15 mouse cellular contexts compared by ENCODE assay signal in genomic region chr11:115282723-115283485, GRCm38 (mm10). TPM values are rescaled to one million over a fixed set of nuclear protein-coding genes. Genes with fewer than 3 reads are reported as not detected.
DNase-seq lines count a peak whose midpoint lies in the region; ATAC-seq and TF ChIP-seq lines count a peak whose summit lies in the region.
"Had no signal": no experiment of that assay in that cellular context is flagged by ENCODE, and none has a peak within 500 bp of the region (broad histone marks: within the 10 kb centered on the region; RNA-seq: fewer than 3 reads in every experiment).

No protein-coding gene starts in this region.

- H3K4me3 ChIP-seq in heart, embryonic 11.5 days (ENCODE audit: low read depth, low read length), result no peak overlapping the region
- no peak overlapping the region for H3K4me3 ChIP-seq in thymus, adult 2 months (ENCODE audit: control insufficient read depth, insufficient read depth, low read length)
- H3K4me3 ChIP-seq: limb, embryonic 15.5 days had no signal

- H3K4me1 ChIP-seq in heart, embryonic 11.5 days (ENCODE audit: control insufficient read depth, insufficient read depth, low read length), result peaks cover 3% of the 10 kb centered on the region
- H3K4me1 ChIP-seq in thymus, adult 2 months (replicated peaks; ENCODE audit: control insufficient read depth, insufficient read depth, low read length), result peaks cover 16% of the 10 kb centered on the region

- no peak for TF ChIP-seq POLR2A in thymus, adult 2 months (IDR thresholded peaks at IDR 0.05; ENCODE audit: control insufficient read depth, extremely low read depth, insufficient read depth, low read length, poor library complexity)

- intact Hi-C loops in heart, postnatal 14 days (cut with DNase I), result no loop called here

- H3K36me3 ChIP-seq in heart, embryonic 11.5 days (ENCODE audit: control insufficient read depth, insufficient read depth, low read length), result no peaks in the 10 kb centered on the region
- no peaks in the 10 kb centered on the region for H3K36me3 ChIP-seq in thymus, adult 2 months (ENCODE audit: control insufficient read depth, insufficient read depth, low read length)
- H3K36me3 ChIP-seq: limb, embryonic 15.5 days had no signal

- H3K27ac ChIP-seq in heart, embryonic 11.5 days (ENCODE audit: low read depth, low read length), result no peak overlapping the region
- no peak overlapping the region for H3K27ac ChIP-seq in thymus, adult 2 months (ENCODE audit: control insufficient read depth, insufficient read depth, low read length)
- H3K27ac ChIP-seq: limb, embryonic 15.5 days had no signal

- WGBS in heart, embryonic 11.5 days (ENCODE audit: insufficient replicate concordance), result 84% methylated on average over 8 of the region's 8 CpGs
- 97% methylated on average over 8 of the region's 8 CpGs for WGBS in thymus, adult 2 months

- no peak overlapping the region for H3K4me2 ChIP-seq in heart, embryonic 11.5 days
- H3K4me2 ChIP-seq: limb, embryonic 15.5 days; lung, embryonic 14.5 days had no signal

- H3K9me3 ChIP-seq in heart, embryonic 11.5 days (replicated peaks; ENCODE audit: control insufficient read depth, low read length), result no peaks in the 10 kb centered on the region
- H3K9me3 ChIP-seq: limb, embryonic 15.5 days; megakaryocyte, embryonic 14.5 days had no signal

- 0 out of 2 replicates have a peak overlapping the region, but pooled peaks have one; percentile 23 for H3K9ac ChIP-seq in heart, embryonic 11.5 days (ENCODE audit: low read depth, low read length)
- H3K9ac ChIP-seq: limb, embryonic 15.5 days; lung, embryonic 14.5 days had no signal

- no peak for DNase-seq in heart, postnatal 14 days
- peak; percentile 65 for DNase-seq in layer of hippocampus, adult 11-12 months (ENCODE audit: low spot score)
- no peak for DNase-seq in layer of hippocampus, postnatal 36 days
- peak; percentile 22 for DNase-seq in NIH3T3 (ENCODE audit: low read depth)
- DNase-seq in brain, adult 2 months (ENCODE audit: low read depth, low spot score), result peak; percentile 92
- no peak for DNase-seq in thymus, adult 2 months
- DNase-seq: kidney, adult 11 months; lung, embryonic 14.5 days; right cerebral cortex, postnatal 25 days had no signal

- peak; percentile 24 for ATAC-seq in heart, embryonic 11.5 days (replicated peaks; ENCODE audit: insufficient number of reproducible peaks, low FRiP score, low TSS enrichment)
- ATAC-seq: forebrain, embryonic 16.5 days had no signal

- TF ChIP-seq CTCF in thymus, adult 2 months (IDR thresholded peaks at IDR 0.05; ENCODE audit: borderline replicate concordance, control insufficient read depth, extremely low read depth, insufficient read depth, low read length, poor library complexity), result no peak

- H3K27me3 ChIP-seq in heart, embryonic 11.5 days (ENCODE audit: control insufficient read depth, insufficient read depth, low read length), result no peaks in the 10 kb centered on the region
- no peaks in the 10 kb centered on the region for H3K27me3 ChIP-seq in thymus, adult 2 months (ENCODE audit: control insufficient read depth, insufficient read depth, low read length)
- H3K27me3 ChIP-seq: limb, embryonic 15.5 days had no signal

RNA-seq across cellular contexts. Expression of gene Fdxr, which starts 6.1 kb away (rescaled TPM):
- 10.0 and 12.0 TPM in 2 replicates for polyA plus RNA-seq in heart, embryonic 11.5 days (2014; fragmentation: Nextera tagmentation; extraction: Ambion mirVana)
- 1 to 10 TPM; 7.0 to 7.5 TPM for total RNA-seq in heart, postnatal 14 days (2021)
- 10 to 100 TPM; 20.9 to 24.2 TPM for total RNA-seq in layer of hippocampus, postnatal 36 days (2021)
- 31.8 and 36.3 TPM in 2 replicates for polyA plus RNA-seq in thymus, adult 2 months (2012; rRNA removed)

RNA-seq across cellular contexts. Expression of gene Fads6, which starts 14.6 kb away (rescaled TPM):
- 0.89 and 1.2 TPM in 2 replicates for polyA plus RNA-seq in heart, embryonic 11.5 days (2014; fragmentation: Nextera tagmentation; extraction: Ambion mirVana)
- 1 to 10 TPM; 1.2 to 1.3 TPM for total RNA-seq in heart, postnatal 14 days (2021)
- 10 to 100 TPM; 12.9 to 13.7 TPM for total RNA-seq in layer of hippocampus, postnatal 36 days (2021)
- polyA plus RNA-seq in thymus, adult 2 months (2012; rRNA removed), result 1.6 and 2.1 TPM in 2 replicates

RNA-seq across cellular contexts. Expression of gene Grin2c, which starts 15.9 kb away (rescaled TPM):
- 0.13 TPM in 1 of 2 replicates, not detected in the other for polyA plus RNA-seq in heart, embryonic 11.5 days (2014; fragmentation: Nextera tagmentation; extraction: Ambion mirVana)
- total RNA-seq in heart, postnatal 14 days (2021), result under 1 TPM; 0.10 to 0.15 TPM
- total RNA-seq in layer of hippocampus, postnatal 36 days (2021), result 10 to 100 TPM; 43.5 to 50.9 TPM
- polyA plus RNA-seq in thymus, adult 2 months (2012; rRNA removed), result 6.5 and 7.1 TPM in 2 replicates
- total RNA-seq: common myeloid progenitor, adult 5-6 weeks had no signal
- polyA plus RNA-seq: gonadal fat pad, adult 2 months; lung, embryonic 14.5 days had no signal

RNA-seq across cellular contexts. Expression of gene Otop2, which starts 24.1 kb away (rescaled TPM):
- polyA plus RNA-seq in heart, embryonic 11.5 days (2014; fragmentation: Nextera tagmentation; extraction: Ambion mirVana), result not detected in 2 replicates
- not detected for total RNA-seq in heart, postnatal 14 days (2021)
- under 1 TPM in 1 of 2 experiments, not detected in 1; 0.52 TPM for total RNA-seq in layer of hippocampus, postnatal 36 days (2021)
- polyA plus RNA-seq in thymus, adult 2 months (2012; rRNA removed), result 0.26 and 0.32 TPM in 2 replicates
- total RNA-seq: common myeloid progenitor, adult 5-6 weeks had no signal
- polyA plus RNA-seq: gonadal fat pad, adult 2 months; lung, embryonic 14.5 days had no signal

RNA-seq across cellular contexts. Expression of gene Ush1g, which starts 38.9 kb away (rescaled TPM):
- polyA plus RNA-seq in heart, embryonic 11.5 days (2014; fragmentation: Nextera tagmentation; extraction: Ambion mirVana), result 0.06 and 0.17 TPM in 2 replicates
- under 1 TPM in 1 of 2 experiments, not detected in 1; 0.14 TPM for total RNA-seq in heart, postnatal 14 days (2021)
- under 1 TPM; 0.30 to 0.35 TPM for total RNA-seq in layer of hippocampus, postnatal 36 days (2021)
- polyA plus RNA-seq in thymus, adult 2 months (2012; rRNA removed), result 0.05 and 0.11 TPM in 2 replicates
- total RNA-seq: common myeloid progenitor, adult 5-6 weeks had no signal
- polyA plus RNA-seq: gonadal fat pad, adult 2 months; lung, embryonic 14.5 days had no signal

Comparison
In these comparisons a context has a peak if more than half of its experiments do, and no peak if none do; other contexts are left out.
1. DNase-seq: peak in layer of hippocampus, adult 11-12 months (single experiment), NIH3T3 (single experiment) and brain, adult 2 months (single experiment); none in heart, postnatal 14 days (0 of 2), layer of hippocampus, postnatal 36 days (0 of 2) and thymus, adult 2 months (single experiment).
2. RNA of gene Fads6, which starts 14.6 kb away (total RNA-seq): 12.9 to 13.7 TPM in layer of hippocampus, postnatal 36 days; 1.2 to 1.3 TPM in heart, postnatal 14 days; every median in the first group is over 4 times any median in the second.
3. RNA of gene Grin2c, which starts 15.9 kb away (total RNA-seq): 43.5 to 50.9 TPM in layer of hippocampus, postnatal 36 days; 0.10 to 0.15 TPM in heart, postnatal 14 days; every median in the first group is over 10 times any median in the second.